Mouse (Mus musculus) embryonic fibroblast, embryonic 13.5 days (primary cell): ENCODE data around the gene Traf3ip3.

Experiments
- CTCF ChIP-seq: IDR thresholded peaks from 2 replicates; pipeline ENCODE4 v1.5.1; 2011; ENCODE audit warnings: mild to moderate bottlenecking, control low read depth, low read length, moderate library complexity, borderline replicate concordance; ENCODE audit not compliant: insufficient read depth
- POLR2A ChIP-seq: IDR thresholded peaks from 2 replicates; pipeline ENCODE4 v1.6.1; 2011; ENCODE audit warnings: low read depth, mild to moderate bottlenecking, control low read depth, low read length, moderate library complexity

GRCm38 (mm10) chr1:193159613-193160012 lies 41.9 kb downstream of the Traf3ip3 start:
- TF ChIP-seq CTCF (no peak), POLR2A (no peak)
